Mouse (Mus musculus): ENCODE measurements at regions not wholly inside any gene's neighbourhood (a gene's known extent, or its start where the extent isn't known, plus 50 kb on each side); places are given as distances from the start of the nearest gene placed in this dataset.

- Histone ChIP-seq H3K4me3 (no peak overlapping the region), H3K27ac (no peak overlapping the region)
- no peak for DNase-seq (ENCODE audit: low spot score in 2 of 2)
- no peak for TF ChIP-seq CTCF (conservative IDR thresholded peaks at IDR 0.05)
Observed at GRCm38 (mm10) chr14:76805151-76805785, 231.3 kb upstream of the Ccdc122 start.

GRCm38 (mm10) chr14:76804447-76805150 is 232.0 kb upstream of the Ccdc122 start:
- TF ChIP-seq CTCF (conservative IDR thresholded peaks at IDR 0.05): no peak
- 0 out of 2 replicates have a peak overlapping the region, but pooled peaks have one; percentile 4 for H3K27ac ChIP-seq
- no peak overlapping the region for H3K4me3 ChIP-seq
- no peak for DNase-seq (ENCODE audit: low spot score in 2 of 2)

GRCm38 (mm10) chr14:76800181-76800580 is 236.4 kb upstream of the Ccdc122 start:
- no peak for TF ChIP-seq CTCF (conservative IDR thresholded peaks at IDR 0.05)
- no peak for DNase-seq (ENCODE audit: low spot score in 2 of 2)
- Histone ChIP-seq H3K27ac (peak overlapping the region; percentile 41; the same call in 1 of the 2 replicates), H3K4me3 (no peak overlapping the region)

GRCm38 (mm10) chr14:76799741-76800140 is 236.8 kb upstream of the Ccdc122 start:
- Histone ChIP-seq H3K27ac (peak overlapping the region; percentile 41; the same call in 1 of the 2 replicates), H3K4me3 (no peak overlapping the region)
- TF ChIP-seq CTCF (conservative IDR thresholded peaks at IDR 0.05): no peak
- DNase-seq (ENCODE audit: low spot score in 2 of 2): no peak

- Histone ChIP-seq H3K27ac (peak overlapping the region; percentile 41; the same call in 1 of the 2 replicates), H3K4me3 (no peak overlapping the region)
- DNase-seq (ENCODE audit: low spot score in 2 of 2): no peak
- TF ChIP-seq CTCF (conservative IDR thresholded peaks at IDR 0.05): no peak
Observed at GRCm38 (mm10) chr14:76798925-76799428, 237.6 kb upstream of the Ccdc122 start.

GRCm38 (mm10) chr14:76798488-76798887 is 238.1 kb upstream of the Ccdc122 start:
- no peak overlapping the region for H3K4me3 ChIP-seq
- H3K27ac ChIP-seq: no peak overlapping the region; the same call in 1 of the 2 replicates
- no peak for TF ChIP-seq CTCF (conservative IDR thresholded peaks at IDR 0.05)
- no peak for DNase-seq (ENCODE audit: low spot score in 2 of 2)

GRCm38 (mm10) chr14:76797518-76797917 is 239.1 kb upstream of the Ccdc122 start:
- H3K4me3 ChIP-seq: no peak overlapping the region
- TF ChIP-seq CTCF (conservative IDR thresholded peaks at IDR 0.05): no peak
- no peak overlapping the region for H3K27ac ChIP-seq
- no peak for DNase-seq (ENCODE audit: low spot score in 2 of 2)

GRCm38 (mm10) chr14:76791811-76792571 is 235.3 kb upstream of the Serp2 start:
- DNase-seq (ENCODE audit: low spot score in 2 of 2): peak; percentile 60 to 79
- Histone ChIP-seq H3K27ac (peak overlapping the region; percentile 93), H3K4me3 (no peak overlapping the region)
- no peak for TF ChIP-seq CTCF (conservative IDR thresholded peaks at IDR 0.05)

GRCm38 (mm10) chr14:76789376-76789775 is 232.7 kb upstream of the Serp2 start:
- no peak for TF ChIP-seq CTCF (conservative IDR thresholded peaks at IDR 0.05)
- no peak for DNase-seq (ENCODE audit: low spot score in 2 of 2)
- no peak overlapping the region for H3K27ac ChIP-seq
- H3K4me3 ChIP-seq: no peak overlapping the region

- DNase-seq (ENCODE audit: low spot score in 2 of 2): no peak
- 0 out of 2 replicates have a peak overlapping the region, but pooled peaks have one; percentile 25 for H3K27ac ChIP-seq
- no peak overlapping the region for H3K4me3 ChIP-seq
- TF ChIP-seq CTCF (conservative IDR thresholded peaks at IDR 0.05): no peak
Observed at GRCm38 (mm10) chr14:76787601-76788000, 230.9 kb upstream of the Serp2 start.

GRCm38 (mm10) chr14:76786214-76786613 is 229.5 kb upstream of the Serp2 start:
- no peak overlapping the region for H3K4me3 ChIP-seq
- no peak for DNase-seq (ENCODE audit: low spot score in 2 of 2)
- TF ChIP-seq CTCF (conservative IDR thresholded peaks at IDR 0.05): no peak
- H3K27ac ChIP-seq: no peak overlapping the region

- H3K4me3 ChIP-seq: no peak overlapping the region
- TF ChIP-seq CTCF (conservative IDR thresholded peaks at IDR 0.05): no peak
- peak overlapping the region; percentile 81 for H3K27ac ChIP-seq
- no peak for DNase-seq (ENCODE audit: low spot score in 2 of 2)
Observed at GRCm38 (mm10) chr14:76781524-76781880, 224.8 kb upstream of the Serp2 start.

Measured in layer of hippocampus, adult 2 months (tissue).